Mouse (Mus musculus): ENCODE measurements around the gene Cdc6.

DNA sequence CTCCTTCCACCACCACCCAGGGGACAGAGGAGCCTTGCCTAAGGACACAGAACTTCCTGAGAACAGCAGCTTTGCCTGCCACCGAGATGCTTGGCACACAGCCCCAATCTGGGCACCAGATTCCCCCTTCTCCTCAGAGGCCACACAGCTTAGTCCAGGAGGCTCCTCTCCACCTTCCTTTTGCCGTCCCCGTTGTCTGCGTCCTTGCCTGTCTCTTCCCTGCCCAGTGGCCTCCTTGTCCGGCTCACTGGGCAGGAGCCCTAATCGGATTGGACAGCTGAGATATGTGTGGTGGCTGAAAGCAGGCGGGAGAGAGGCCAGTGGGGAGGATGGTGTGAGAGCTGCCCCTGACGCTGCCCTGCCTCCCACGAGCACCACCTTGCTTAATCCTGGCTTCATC lies 21.9 kb downstream of the Cdc6 start:
- no peak for TF ChIP-seq CTCF (IDR thresholded peaks at IDR 0.05; ENCODE audit: low read depth, low read length)
- no peak for TF ChIP-seq GATA1 (IDR thresholded peaks at IDR 0.05; ENCODE audit: borderline replicate concordance, low read length)
